Mouse (Mus musculus): ENCODE data around the gene Setx. TPM values are rescaled to one million over a fixed set of nuclear protein-coding genes. Genes with fewer than 3 reads are reported as not detected.

Setx gene
- polyA plus RNA-seq, 1 experiment from 2014 or later = 18.5 TPM

- no peak for ATAC-seq (ENCODE audit: low FRiP score, low TSS enrichment)
- Histone ChIP-seq H3K27me3 (ENCODE audit: control insufficient read depth, insufficient read depth, low read length) (peaks cover 16% of the 10 kb centered on the region), H3K36me3 (ENCODE audit: control insufficient read depth, insufficient read depth, low read length) (no peaks in the 10 kb centered on the region), H3K27ac (ENCODE audit: low read depth, low read length) (no peak overlapping the region), H3K9me3 (ENCODE audit: control insufficient read depth, low read length) (no peaks in the 10 kb centered on the region), H3K4me1 (ENCODE audit: control insufficient read depth, insufficient read depth, low read length) (no peaks in the 10 kb centered on the region), H3K4me2 (replicated peaks; ENCODE audit: low read depth, low read length) (no peak overlapping the region), H3K4me3 (ENCODE audit: low read length) (no peak overlapping the region), H3K9ac (ENCODE audit: low read depth, low read length) (no peak overlapping the region)
- 8% methylated on average over 3 of the region's 3 CpGs for WGBS
These were observed 75.9 kb downstream of the Setx start for GRCm38 (mm10) chr2:29199909-29200308.

- no peaks in the 10 kb centered on the region for H3K9me3 ChIP-seq (ENCODE audit: control insufficient read depth, low read length)
- H3K4me1 ChIP-seq (ENCODE audit: control insufficient read depth, insufficient read depth, low read length) = no peaks in the 10 kb centered on the region
- no peak overlapping the region for H3K4me3 ChIP-seq (ENCODE audit: low read length)
- H3K36me3 ChIP-seq (ENCODE audit: control insufficient read depth, insufficient read depth, low read length) = no peaks in the 10 kb centered on the region
- ATAC-seq (ENCODE audit: low FRiP score, low TSS enrichment) = no peak
- H3K27me3 ChIP-seq (ENCODE audit: control insufficient read depth, insufficient read depth, low read length) = peaks cover 8% of the 10 kb centered on the region; the same call in 1 of the 2 replicates
- WGBS = 69% methylated on average over 11 of the region's 11 CpGs
- no peak overlapping the region for H3K4me2 ChIP-seq (replicated peaks; ENCODE audit: low read depth, low read length)
- no peak overlapping the region for H3K27ac ChIP-seq (ENCODE audit: low read depth, low read length)
- H3K9ac ChIP-seq (ENCODE audit: low read depth, low read length) = no peak overlapping the region
These were observed 77.4 kb downstream of the Setx start for GRCm38 (mm10) chr2:29201223-29201955.

GRCm38 (mm10) chr2:29206156-29206555 is 82.2 kb downstream of the Setx start:
- H3K36me3 ChIP-seq (ENCODE audit: control insufficient read depth, insufficient read depth, low read length) = no peaks in the 10 kb centered on the region
- WGBS = 12% methylated on average over 8 of the region's 8 CpGs

DNA sequence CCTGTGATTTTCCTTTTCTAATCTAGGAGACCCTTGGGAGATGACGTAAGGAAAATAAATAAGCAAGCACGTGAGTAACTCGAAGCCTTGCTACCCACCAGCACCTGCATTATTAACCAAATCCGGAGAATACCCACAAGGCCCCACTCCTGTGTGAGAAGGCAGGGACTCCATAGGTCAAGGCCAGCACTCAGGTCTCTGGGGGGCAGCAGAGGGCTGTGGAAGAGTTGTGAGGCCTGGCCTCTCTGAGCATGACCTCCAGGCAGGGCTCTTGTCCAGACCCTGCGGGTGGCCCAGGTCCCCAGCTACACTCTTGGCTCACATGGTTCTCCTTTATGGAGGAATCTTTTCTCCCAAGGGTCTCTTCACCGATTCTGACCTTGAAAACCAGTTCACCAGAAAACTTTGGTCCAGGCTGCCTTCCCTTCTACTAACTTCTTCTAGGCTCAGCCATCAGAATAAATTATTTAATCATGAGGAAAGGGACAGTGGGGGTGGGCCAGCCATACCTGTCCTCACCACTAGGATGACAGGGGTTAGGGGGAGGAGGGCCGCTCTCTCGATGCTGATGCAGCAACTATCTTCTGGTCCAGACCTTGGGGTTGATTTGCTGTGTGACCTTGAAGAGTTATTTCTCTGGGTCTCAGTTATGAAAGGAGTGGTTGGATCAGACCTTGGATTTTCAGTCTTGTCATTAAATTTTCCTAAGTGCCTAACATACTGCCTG is 92.5 kb downstream of the Setx start:
- WGBS = 54% methylated on average over 8 of the region's 8 CpGs
- H3K36me3 ChIP-seq (ENCODE audit: control insufficient read depth, insufficient read depth, low read length) = no peaks in the 10 kb centered on the region
- no peak for ATAC-seq (ENCODE audit: low FRiP score, low TSS enrichment)
- H3K27ac ChIP-seq (ENCODE audit: low read depth, low read length) = no peak overlapping the region
- H3K9me3 ChIP-seq (ENCODE audit: control insufficient read depth, low read length) = no peaks in the 10 kb centered on the region
- no peak overlapping the region for H3K4me3 ChIP-seq (ENCODE audit: low read length)
- no peak overlapping the region for H3K9ac ChIP-seq (ENCODE audit: low read depth, low read length)
- H3K27me3 ChIP-seq (ENCODE audit: control insufficient read depth, insufficient read depth, low read length) = no peaks in the 10 kb centered on the region
- no peaks in the 10 kb centered on the region for H3K4me1 ChIP-seq (ENCODE audit: control insufficient read depth, insufficient read depth, low read length)
- no peak overlapping the region for H3K4me2 ChIP-seq (replicated peaks; ENCODE audit: low read depth, low read length)

More at GRCm38 (mm10) chr2:29206156-29206555, 82.2 kb downstream of the Setx start:
- Histone ChIP-seq H3K27me3 (ENCODE audit: control insufficient read depth, insufficient read depth, low read length) (no peaks in the 10 kb centered on the region), H3K4me3 (ENCODE audit: low read length) (no peak overlapping the region), H3K4me1 (ENCODE audit: control insufficient read depth, insufficient read depth, low read length) (no peaks in the 10 kb centered on the region), H3K27ac (ENCODE audit: low read depth, low read length) (no peak overlapping the region), H3K4me2 (replicated peaks; ENCODE audit: low read depth, low read length) (no peak overlapping the region), H3K9me3 (ENCODE audit: control insufficient read depth, low read length) (no peaks in the 10 kb centered on the region), H3K9ac (ENCODE audit: low read depth, low read length) (no peak overlapping the region)
- ATAC-seq (ENCODE audit: low FRiP score, low TSS enrichment) = no peak

DNA sequence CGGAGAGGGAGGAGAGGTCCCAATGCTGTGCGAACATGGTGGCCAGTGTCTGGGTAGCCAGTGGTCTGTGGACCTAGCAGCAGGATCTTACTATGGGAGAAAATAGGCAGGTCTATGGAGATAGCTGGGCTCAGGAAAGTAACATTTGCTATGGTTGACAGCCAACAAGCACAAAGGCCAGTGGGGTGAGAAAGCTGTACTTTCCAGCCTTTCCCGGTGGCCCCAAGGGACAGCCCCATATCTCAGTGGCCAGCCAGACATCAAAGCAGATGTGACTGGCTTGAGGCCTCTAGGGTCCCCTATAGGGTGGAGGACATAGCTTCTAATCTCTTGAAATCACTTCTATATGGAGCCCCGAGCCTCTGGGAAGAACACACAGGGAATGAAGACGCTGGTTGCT is 93.1 kb downstream of the Setx start:
- H3K36me3 ChIP-seq (ENCODE audit: control insufficient read depth, insufficient read depth, low read length) = no peaks in the 10 kb centered on the region
- no peaks in the 10 kb centered on the region for H3K4me1 ChIP-seq (ENCODE audit: control insufficient read depth, insufficient read depth, low read length)
- H3K9ac ChIP-seq (ENCODE audit: low read depth, low read length) = no peak overlapping the region
- WGBS = 80% methylated on average over 5 of the region's 5 CpGs
- no peaks in the 10 kb centered on the region for H3K27me3 ChIP-seq (ENCODE audit: control insufficient read depth, insufficient read depth, low read length)
- H3K4me2 ChIP-seq (replicated peaks; ENCODE audit: low read depth, low read length) = no peak overlapping the region
- H3K27ac ChIP-seq (ENCODE audit: low read depth, low read length) = no peak overlapping the region
- no peak for ATAC-seq (ENCODE audit: low FRiP score, low TSS enrichment)
- no peaks in the 10 kb centered on the region for H3K9me3 ChIP-seq (ENCODE audit: control insufficient read depth, low read length)
- H3K4me3 ChIP-seq (ENCODE audit: low read length) = no peak overlapping the region

GRCm38 (mm10) chr2:29217897-29218296 is 93.9 kb downstream of the Setx start:
- no peak overlapping the region for H3K4me3 ChIP-seq (ENCODE audit: low read length)
- no peak for ATAC-seq (ENCODE audit: low FRiP score, low TSS enrichment)
- 65% methylated on average over 10 of the region's 10 CpGs for WGBS

DNA sequence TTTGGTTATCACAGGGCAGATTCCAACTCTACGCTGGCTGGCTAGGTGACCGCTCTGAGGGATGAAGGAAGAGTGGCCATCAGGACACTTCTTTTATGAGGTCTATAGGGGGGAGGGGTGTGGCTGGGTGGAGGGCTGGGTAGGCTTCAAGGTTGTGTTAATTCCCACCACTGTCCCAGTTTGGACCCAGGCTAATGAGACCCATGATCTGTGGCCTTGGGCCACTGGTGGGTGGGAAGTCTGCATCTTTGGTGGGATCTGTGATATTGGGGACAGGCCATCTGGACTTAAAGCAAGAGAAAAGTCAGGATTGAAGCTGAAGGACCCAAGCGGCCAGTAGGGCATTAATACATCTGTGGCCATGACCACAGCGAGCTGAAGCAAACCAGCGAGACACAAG is 94.8 kb downstream of the Setx start:
- Histone ChIP-seq H3K4me2 (replicated peaks; ENCODE audit: low read depth, low read length) (no peak overlapping the region), H3K9ac (ENCODE audit: low read depth, low read length) (no peak overlapping the region), H3K27ac (ENCODE audit: low read depth, low read length) (no peak overlapping the region), H3K4me1 (ENCODE audit: control insufficient read depth, insufficient read depth, low read length) (no peaks in the 10 kb centered on the region), H3K36me3 (ENCODE audit: control insufficient read depth, insufficient read depth, low read length) (no peaks in the 10 kb centered on the region), H3K9me3 (ENCODE audit: control insufficient read depth, low read length) (no peaks in the 10 kb centered on the region), H3K27me3 (ENCODE audit: control insufficient read depth, insufficient read depth, low read length) (no peaks in the 10 kb centered on the region), H3K4me3 (ENCODE audit: low read length) (no peak overlapping the region)
- ATAC-seq (ENCODE audit: low FRiP score, low TSS enrichment) = no peak
- WGBS = 84% methylated on average over 5 of the region's 5 CpGs

More at GRCm38 (mm10) chr2:29217897-29218296, 93.9 kb downstream of the Setx start:
- Histone ChIP-seq H3K9me3 (ENCODE audit: control insufficient read depth, low read length) (no peaks in the 10 kb centered on the region), H3K36me3 (ENCODE audit: control insufficient read depth, insufficient read depth, low read length) (no peaks in the 10 kb centered on the region), H3K4me1 (ENCODE audit: control insufficient read depth, insufficient read depth, low read length) (no peaks in the 10 kb centered on the region), H3K27ac (ENCODE audit: low read depth, low read length) (no peak overlapping the region), H3K27me3 (ENCODE audit: control insufficient read depth, insufficient read depth, low read length) (no peaks in the 10 kb centered on the region), H3K4me2 (replicated peaks; ENCODE audit: low read depth, low read length) (no peak overlapping the region), H3K9ac (ENCODE audit: low read depth, low read length) (no peak overlapping the region)

DNA sequence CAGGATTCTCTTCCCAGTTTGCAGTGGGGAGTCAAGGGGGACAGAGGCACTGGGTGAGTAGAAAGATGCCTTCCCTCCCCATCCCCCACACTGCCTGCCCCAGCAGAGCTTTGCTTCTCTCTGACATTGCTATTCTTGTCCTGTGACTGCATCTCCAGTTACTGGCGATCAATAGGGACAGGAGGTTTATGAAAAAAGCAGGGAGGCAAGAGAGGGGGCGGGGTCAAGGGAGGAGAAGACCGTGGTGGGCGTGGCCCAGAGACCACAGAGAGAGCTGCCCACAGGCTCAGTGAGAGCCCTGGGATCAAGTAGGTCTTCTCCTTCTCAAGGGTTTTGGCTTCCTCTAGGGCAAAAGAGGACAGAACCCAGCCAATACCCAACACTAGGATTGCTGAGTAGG is 98.3 kb downstream of the Setx start:
- no peak overlapping the region for H3K4me3 ChIP-seq (ENCODE audit: low read length)
- no peaks in the 10 kb centered on the region for H3K4me1 ChIP-seq (ENCODE audit: control insufficient read depth, insufficient read depth, low read length)
- H3K9me3 ChIP-seq (ENCODE audit: control insufficient read depth, low read length) = no peaks in the 10 kb centered on the region
- ATAC-seq (ENCODE audit: low FRiP score, low TSS enrichment) = no peak
- no peak overlapping the region for H3K27ac ChIP-seq (ENCODE audit: low read depth, low read length)
- no peaks in the 10 kb centered on the region for H3K27me3 ChIP-seq (ENCODE audit: control insufficient read depth, insufficient read depth, low read length)
- no peaks in the 10 kb centered on the region for H3K36me3 ChIP-seq (ENCODE audit: control insufficient read depth, insufficient read depth, low read length)
- H3K4me2 ChIP-seq (replicated peaks; ENCODE audit: low read depth, low read length) = no peak overlapping the region
- no peak overlapping the region for H3K9ac ChIP-seq (ENCODE audit: low read depth, low read length)
- 9% methylated on average over 4 of the region's 4 CpGs for WGBS

- WGBS = 58% methylated on average over 7 of the region's 7 CpGs
- Histone ChIP-seq H3K4me1 (ENCODE audit: control insufficient read depth, insufficient read depth, low read length) (no peaks in the 10 kb centered on the region), H3K9ac (ENCODE audit: low read depth, low read length) (no peak overlapping the region), H3K4me2 (replicated peaks; ENCODE audit: low read depth, low read length) (no peak overlapping the region), H3K27ac (ENCODE audit: low read depth, low read length) (no peak overlapping the region), H3K36me3 (ENCODE audit: control insufficient read depth, insufficient read depth, low read length) (no peaks in the 10 kb centered on the region), H3K27me3 (ENCODE audit: control insufficient read depth, insufficient read depth, low read length) (no peaks in the 10 kb centered on the region), H3K9me3 (ENCODE audit: control insufficient read depth, low read length) (no peaks in the 10 kb centered on the region), H3K4me3 (ENCODE audit: low read length) (no peak overlapping the region)
- ATAC-seq (ENCODE audit: low FRiP score, low TSS enrichment) = no peak
These were observed 99.7 kb downstream of the Setx start for GRCm38 (mm10) chr2:29223591-29224262.
